Mouse (Mus musculus) R1 (cell line): Measurements from ENCODE around the gene Plekha4.

ENCODE experiments used
- DNase-seq: peaks from one replicate; pipeline ENCODE4 v3.0.0-alpha.2; 2018; ENCODE audit warnings: low read depth, low spot score

Plekha4 gene

DNA sequence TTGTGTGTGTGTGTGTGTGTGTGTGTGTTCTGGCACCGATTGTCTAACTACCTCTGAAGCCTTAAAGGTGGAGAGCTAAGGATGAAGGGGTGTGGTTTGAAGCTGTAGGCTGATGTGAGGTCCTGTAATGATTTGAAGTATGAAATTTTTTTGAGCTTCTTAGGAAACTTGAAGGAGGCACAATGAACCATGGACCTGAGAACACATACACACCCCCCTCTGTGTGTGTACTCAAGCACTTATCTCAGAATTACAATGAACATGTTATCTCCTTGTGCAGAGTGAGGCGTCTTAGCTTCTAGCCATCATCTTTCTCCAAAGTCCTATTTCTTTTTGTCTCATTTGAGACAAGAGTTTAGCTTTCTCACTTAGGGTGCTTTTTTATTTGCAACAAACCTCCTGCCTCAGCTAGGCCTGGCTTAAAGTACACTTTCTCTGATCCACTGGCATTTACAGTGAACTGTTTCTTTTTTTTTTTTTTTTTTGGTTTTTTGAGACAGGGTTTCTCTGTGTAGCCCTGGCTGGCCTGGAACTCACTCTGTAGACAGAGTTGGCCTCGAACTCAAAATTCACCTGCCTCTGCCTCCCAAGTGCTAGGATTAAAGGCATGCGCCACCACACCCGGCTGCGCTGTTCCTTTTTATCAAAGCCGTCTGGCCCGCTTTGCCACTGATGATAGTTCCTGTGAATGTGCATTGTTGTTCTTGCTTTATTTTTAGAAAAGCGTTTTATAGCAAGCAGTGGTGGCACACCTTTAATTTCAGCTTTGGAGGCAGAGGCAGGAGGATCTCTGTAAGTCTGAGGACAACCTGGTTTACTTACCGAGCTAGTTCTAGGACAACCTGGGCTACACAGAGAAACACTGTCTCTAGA, 42.7 kb downstream of the Plekha4 start:
- peak; percentile 71 for DNase-seq

DNA sequence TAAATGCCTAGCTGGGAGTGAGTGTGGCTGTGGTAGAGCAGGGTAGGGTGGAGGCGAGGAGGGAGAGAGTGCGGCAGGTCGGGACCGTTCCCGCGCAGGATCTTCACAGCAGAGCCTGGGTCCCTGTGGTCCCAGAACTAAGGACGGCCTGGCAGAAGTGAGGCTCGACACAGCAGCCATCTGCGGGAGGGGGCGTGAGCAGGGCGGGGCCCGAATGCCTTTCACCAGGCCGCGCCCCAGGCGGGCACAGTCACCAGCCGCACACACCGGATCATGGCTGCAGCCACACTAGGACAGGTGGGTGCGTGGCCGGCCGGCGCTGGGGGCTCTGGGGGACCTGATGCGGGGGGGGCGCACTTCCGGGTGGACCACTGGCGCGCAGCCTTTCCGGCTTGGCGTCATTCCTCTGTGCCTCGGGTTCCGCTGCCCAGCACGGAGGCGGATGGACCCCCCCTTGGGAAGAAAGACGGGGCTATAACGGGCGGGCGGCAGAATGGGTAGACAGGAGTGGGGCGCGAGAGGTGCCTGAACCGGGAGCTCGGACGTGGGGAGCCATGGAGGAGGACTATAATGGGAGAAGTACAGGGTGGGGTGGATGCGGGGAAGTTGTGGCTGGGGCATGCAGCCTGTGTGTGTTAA, 44.1 kb downstream of the Plekha4 start, which contains the start of gene Bcat2:
Bcat2 (plus strand) TSS at position 51 of the 639 bp plus-strand sequence.
- peak; percentile 90 for DNase-seq

DNA sequence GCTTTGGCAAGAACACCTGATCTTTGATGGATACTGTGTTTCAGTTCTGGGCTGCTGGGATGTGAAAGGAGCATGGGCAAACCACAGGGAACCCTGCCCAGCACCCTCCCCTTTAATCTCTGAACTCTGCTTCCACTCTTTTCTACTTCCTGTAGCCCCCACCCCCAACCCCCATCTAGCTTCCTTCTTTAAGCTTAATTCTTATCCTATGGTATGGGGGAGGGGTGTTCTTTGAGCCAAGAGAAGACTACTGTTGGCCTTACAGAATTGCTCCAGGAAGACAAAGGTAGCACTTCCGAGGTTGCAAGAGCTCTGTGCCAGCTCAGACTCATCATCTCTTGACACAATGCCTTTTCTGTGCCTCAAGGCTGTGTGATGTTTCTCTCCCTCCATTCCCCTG, 45.8 kb downstream of the Plekha4 start:
- DNase-seq, result peak; percentile 82

DNA sequence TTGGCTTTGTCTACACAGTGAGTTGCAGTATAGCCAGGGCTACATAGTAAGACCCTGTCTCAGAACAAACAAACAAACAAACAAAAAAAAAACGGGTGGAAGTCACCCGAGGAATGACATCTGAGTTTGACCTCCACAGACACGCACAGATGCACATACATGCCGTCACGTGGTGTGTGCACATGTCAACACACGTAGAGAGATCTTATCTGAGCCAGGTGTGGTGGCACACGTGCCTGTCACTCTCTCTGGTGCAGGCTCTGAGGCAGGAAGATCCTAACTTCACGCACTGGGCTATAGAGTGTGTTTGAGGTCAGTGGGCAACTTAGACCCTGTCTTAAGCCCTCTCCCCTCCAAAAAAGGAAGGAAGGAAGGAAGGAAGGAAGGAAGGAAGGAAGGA, 47.8 kb downstream of the Plekha4 start:
- no peak for DNase-seq

DNA sequence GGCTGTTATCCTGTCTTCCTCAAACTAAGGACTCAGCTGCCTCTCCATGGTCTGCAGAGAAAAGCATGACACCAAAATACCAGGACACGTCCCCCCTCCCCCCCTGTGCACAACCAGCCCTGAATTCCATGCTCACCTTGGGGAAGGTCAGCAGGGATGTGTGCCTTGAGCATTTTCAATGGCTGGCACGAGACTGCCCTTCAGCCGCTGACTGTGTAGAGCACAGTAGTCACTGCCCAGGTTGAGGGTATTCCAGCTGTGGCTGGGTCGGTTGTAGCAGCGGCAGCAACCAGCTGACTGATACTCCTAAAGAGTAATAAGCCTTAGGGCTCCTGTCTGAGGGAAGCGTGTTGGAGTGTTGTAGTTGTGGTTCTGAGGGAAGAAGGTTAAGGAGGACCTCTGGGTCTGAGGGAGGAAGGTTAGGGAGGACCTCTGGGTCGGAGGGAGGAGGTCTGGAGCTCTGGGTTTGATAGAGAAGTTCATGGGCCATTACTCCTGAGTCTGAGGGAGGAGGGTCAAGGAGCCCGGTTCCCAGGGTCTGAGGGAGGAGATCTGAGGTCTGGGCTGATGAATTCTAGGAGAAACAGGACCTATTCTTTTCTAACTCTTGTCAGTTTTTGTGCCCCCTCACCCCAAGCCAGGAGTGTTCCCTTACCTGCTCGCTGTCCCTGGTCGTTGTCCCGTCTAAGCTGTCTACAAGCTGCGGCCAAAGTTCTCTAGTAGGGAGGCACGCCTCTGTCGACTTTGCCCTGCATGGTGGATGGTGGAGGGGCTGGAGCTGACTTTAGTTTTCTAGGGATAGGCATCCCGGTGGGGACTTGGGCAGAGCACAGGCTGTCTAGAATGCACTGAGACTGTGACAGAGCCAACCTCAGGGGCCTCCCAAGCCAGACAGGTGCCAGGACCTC, 48.6 kb downstream of the Plekha4 start:
- no peak for DNase-seq

DNA sequence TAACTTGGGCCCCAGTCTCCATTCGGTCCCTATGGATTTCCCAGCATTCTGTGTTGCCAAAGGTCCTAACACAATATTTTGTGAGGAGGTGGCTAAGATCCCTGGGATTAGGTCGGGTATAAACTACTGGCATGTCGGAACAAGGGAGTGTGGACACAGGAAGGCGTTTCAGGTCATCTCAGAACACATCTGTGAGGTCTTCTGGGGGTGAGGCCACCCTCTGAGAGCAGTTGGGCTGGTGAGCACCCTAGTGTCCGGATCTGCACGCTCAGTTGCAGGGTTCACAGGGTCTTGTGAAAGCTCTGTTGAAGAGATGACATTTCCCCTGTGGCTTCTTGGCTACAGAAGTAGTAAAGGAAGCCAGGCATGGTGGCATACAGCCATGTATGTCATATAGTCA, 59.8 kb downstream of the Plekha4 start:
- DNase-seq, result no peak

DNA sequence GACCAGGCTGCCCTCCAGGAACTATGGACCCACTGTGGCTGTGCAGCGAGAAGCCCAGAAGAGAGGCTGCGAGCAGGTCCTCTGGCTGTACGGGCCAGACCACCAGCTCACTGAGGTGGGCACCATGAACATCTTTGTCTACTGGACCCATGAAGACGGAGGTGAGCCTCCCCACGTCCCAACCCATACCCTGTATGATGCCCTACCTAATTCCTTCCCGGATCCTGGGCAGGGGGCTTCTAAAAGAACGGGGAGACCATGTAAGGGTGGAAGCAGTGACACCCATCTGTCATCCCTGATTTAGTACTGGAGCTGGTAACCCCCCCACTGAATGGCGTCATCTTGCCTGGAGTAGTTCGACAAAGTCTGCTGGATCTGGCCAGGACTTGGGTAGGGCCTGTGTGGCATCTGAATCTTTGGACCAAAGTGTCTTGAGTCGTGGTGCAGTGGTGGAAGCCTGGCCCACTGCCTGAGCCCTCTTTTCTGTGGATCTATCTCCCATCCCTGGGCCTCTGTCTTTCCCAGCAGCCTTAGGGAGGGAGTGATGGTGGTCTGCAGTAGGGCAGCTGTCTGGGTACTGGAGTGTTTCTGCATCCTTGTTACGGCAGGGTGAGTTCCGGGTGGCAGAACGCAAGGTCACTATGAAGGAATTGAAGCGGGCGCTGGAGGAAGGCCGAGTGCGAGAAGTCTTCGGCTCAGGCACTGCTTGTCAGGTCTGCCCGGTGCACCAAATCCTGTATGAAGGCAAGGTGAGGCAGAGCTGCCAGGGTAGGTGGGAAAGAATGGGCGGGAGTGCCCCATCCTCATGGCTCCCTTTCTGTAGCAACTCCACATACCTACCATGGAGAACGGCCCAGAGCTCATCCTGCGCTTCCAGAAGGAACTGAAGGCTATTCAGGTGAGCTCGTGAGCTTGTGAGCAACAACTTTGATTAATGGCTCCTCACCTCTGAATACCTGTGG, 61.8 kb downstream of the Plekha4 start:
- no peak for DNase-seq

DNA sequence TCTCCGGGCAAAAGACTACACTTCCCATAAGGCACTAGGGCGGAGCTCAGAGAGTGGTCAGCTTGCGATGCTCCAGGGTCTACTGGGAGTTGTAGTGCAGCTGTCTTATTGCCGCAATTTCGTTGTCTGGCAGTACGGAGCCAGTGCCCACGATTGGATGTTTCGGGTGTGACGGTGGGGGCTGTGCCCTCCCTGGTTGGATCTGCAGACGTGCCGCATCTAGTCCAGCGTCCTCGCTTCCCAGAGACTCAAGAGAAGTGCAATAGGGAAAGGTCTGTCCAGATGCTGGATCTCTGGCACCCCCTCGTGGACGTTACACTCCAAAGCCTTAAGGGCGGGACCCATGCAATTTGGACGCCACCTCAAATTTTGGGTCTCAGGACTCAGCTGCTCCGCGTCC, 63.0 kb downstream of the Plekha4 start:
- peak; percentile 94 for DNase-seq

DNA sequence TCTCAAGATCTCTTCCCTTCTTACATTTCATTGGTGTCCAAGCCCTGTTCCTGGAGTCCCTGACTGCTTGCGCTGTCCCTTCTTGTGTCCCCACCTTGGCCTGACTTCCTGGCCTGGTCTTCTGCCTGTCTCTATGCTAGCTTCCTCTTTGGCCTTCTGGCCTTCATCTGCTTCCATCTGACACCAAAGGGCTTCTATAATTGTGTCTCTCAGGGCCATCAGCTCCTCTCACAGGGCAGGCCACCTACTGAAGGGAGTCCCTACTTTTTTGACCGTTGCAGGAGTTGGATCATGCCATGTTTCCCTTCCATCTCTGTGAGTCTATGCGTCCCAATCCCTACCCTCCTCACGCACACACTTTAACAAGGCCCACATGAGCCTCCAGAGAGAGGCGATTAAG, 63.8 kb downstream of the Plekha4 start:
- no peak for DNase-seq

DNA sequence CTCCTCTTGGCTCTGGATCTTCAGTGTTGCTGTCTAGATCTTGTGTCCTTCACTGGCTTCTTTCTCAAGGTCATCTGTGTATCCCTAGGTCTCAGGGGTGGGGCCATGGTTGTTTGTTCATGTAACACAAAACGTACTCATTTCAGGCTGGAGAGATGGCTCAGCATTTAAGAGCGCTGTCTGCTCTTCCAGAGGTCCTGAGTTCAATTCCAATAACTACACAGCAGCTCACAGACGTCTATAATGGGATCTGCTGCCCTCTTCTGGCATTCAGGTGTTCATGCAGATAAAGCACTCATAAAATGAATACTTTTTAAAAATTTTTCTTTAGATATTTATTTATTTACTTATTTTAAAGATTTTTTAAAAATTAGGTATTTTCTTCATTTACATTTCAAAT, 64.7 kb downstream of the Plekha4 start:
- DNase-seq, result peak; percentile 57

DNA sequence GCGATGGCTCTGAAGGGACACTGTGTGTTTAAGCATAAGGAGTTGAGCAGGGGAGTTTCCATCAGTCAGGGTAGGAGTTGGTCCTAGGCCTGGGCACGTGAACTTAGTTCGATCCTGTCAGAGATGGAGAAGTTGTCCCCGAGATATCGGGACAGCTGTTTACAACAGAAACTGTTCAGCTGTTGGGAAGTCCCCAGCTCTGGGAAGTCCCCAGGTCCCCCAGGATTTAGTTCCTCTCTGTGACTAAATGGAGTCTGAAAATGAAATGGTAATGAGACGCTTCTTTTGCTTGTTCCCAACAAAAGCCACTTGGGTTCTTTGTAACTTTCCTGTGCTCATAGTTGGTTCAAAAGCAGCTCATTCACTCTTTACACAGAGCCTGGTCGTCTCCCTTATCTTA, 65.8 kb downstream of the Plekha4 start:
- no peak for DNase-seq

DNA sequence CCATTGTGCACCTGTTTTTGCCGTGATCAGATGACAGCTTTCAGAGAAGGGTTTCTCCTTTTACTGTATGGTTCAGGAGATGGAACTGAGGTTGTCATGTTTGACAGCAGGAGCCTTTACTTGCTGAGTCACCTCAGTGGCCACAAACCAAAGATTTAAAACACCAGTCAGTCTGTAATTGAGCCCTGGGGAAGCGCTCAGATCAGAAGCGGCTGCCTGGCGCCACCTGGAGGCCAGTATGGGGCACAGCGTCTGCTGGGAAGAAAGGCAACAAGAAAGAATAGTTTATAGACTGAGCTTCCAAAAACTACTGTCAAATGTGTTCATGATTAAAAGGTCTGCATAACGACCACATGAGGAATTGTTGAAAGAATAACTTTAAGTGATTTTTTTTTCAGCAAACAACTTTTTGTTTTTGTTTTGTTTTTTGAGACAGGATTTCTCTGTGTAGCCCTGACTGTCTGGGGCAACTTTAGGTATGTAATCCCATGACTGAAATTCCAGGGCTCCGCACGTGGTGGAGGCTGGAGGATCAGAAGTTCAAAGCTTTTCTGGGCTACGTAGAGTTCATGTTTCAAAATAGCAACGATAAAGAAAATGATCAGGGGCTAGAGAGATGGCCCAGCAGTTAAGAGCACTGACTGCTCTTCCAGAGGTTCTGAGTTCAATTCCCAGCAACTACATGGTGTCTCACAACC, 67.1 kb downstream of the Plekha4 start:
- peak; percentile 84 for DNase-seq

DNA sequence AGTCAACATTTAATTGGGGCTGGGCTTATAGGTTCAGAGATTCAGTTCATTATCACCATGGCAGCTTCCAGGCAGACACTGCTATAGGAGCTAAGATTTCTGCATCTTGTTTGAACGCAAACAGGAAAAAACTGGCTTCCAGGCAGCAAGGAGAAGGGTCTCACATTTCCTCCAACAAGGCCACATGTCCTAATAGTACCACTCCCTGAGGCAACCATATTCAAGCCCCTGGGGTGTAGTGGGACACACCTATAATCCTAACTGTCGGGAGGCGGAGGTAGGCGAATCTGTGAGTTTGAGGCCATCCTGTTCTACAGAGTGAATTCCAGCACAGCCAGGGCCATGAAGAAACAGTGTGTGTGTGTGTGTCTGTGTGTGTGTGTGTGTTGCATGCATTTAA, 69.0 kb downstream of the Plekha4 start:
- peak; percentile 86 for DNase-seq

DNA sequence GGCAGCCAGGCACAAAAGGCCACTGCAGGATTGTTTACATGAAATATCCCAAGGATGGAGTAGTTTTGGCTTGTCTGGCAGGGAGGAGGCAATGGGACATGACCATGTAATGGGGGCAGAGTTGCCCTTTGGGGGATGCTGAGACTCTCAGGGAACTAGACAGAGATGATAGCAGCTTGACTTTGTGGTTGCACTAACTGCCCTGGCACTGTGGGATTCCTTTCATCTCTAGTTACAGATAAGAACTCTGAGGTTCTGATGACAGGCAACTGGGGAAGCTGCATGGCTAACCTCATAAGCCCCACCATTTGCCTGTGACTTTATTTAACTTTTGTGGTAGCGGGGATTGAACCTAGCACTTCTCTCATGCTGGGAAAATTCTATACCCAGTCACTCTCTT, 70.0 kb downstream of the Plekha4 start:
- no peak for DNase-seq

DNA sequence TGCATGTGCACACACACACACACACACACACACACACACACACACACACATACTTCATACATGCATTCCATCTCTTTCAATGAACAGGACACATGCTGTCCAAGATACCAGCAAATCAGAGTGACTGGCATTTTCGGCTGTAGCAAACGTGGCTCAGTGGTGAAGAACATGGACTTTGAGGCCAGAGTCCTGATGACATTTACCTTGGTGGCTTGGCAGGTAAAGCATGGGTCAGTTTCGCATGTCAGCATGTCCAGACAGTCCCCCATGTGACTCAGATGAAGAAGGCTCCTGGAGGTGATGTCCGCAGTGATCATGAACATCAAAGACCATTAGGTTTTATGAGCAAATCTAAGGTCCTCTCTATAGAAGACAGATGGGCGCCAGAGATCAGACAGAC, 70.9 kb downstream of the Plekha4 start:
- no peak for DNase-seq

DNA sequence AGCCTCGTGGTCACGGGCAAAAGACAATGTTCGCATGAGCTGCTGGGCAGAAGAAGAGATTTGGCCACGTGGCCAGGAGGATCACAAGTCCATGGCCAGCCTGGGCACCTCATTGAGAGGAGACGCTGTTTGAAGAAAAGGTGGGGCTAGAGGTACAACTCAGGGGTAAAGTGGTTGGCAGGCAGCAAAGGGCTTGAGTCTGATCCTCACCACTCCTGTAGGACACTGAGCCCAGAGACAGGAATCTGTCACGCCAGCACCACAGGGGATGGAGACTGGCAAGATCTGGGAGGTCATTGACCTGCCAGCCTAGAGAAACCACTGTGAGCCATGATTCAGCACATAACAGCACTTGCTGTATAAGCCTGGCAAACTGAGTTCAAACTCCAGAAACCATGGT, 71.4 kb downstream of the Plekha4 start:
- no peak for DNase-seq

DNA sequence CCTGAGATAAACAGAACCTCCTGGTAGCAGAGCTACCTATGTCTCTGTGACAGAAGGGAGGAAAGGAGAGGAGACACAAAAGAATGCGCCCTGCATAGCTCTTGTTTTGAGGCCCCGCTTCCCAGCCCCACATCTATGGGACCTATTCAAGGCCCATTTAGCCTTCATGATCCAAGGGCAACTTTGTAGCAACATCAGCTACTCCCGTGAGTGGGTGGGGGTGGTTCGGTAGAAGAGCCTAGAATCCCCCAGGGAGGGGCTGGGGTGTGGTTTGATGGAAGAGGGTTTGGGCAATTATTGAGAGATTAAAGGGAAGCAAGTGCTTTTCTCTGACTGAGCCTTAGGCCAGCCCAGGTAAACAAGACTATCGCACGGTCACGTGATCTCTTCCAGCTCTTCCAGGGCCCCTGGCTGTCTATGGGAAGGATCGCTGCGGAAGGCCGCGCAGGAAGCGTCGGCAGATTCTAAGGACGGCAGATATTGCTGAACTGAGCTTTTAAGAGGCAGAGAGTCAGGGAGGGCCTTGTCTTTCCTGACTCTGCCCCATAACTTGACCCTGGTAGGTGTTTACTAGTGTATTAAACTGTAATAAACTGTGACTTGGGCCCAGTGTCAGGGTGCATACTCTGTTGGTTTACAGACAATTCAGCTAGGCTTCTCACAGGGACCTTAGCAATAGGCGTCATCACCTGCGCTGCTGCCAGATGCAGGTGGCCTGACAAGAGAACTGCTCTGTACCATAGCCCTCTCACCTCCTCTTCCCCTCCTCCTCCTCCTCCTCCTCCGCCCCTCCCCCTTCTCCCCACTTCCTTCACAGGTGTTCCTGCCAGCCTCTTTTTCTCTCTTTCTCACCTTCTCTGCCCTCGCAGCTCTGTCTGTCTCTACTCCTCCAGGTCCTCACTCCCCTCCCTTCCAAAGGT, 73.1 kb downstream of the Plekha4 start:
- no peak for DNase-seq
